In the genomic region with DNA sequence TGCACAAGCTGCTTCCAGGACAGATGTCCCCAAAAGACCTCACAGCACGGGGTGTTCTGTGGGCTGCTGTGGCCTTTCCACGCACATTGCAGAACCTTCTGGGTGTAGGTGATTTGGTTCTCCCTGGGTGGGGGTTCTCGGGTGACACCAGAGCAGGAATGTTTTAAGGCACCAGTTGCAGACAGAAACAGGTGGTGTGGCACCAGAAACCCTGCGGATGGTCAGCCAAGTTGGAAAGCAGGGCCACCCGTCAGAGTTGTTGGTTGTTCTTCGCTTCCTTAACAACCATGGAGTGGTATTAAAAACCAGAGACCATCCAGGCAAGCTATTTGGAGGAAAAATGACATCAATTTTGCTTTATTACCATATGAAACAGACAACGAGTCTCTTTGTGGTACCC, we compare ENCODE assay signal across 17 mouse cellular contexts.
DNase-seq lines count a peak whose midpoint lies in the region; ATAC-seq lines count a peak whose summit lies in the region.
"Had no signal": no experiment of that assay in that cellular context is flagged by ENCODE, and none has a peak within 500 bp of the region (broad histone marks: within the 10 kb centered on the region; RNA-seq: fewer than 3 reads in every experiment).

No protein-coding gene starts in this region.

- H3K36me3 ChIP-seq in limb, embryonic 13.5 days, result peaks cover 7% of the 10 kb centered on the region; the same call in 1 of the 2 replicates
- no peaks in the 10 kb centered on the region for H3K36me3 ChIP-seq in limb, embryonic 10.5 days
- H3K36me3 ChIP-seq: embryonic facial prominence, embryonic 12.5 days; hindbrain, embryonic 10.5 days; hindbrain, embryonic 13.5 days; intestine, embryonic 15.5 days had no signal

- H3K9ac ChIP-seq in limb, embryonic 13.5 days, result no peak overlapping the region
- H3K9ac ChIP-seq: embryonic facial prominence, embryonic 12.5 days; embryonic facial prominence, embryonic 15.5 days; forebrain, postnatal 0 days; hindbrain, embryonic 13.5 days; intestine, embryonic 15.5 days had no signal

- H3K27ac ChIP-seq in limb, embryonic 13.5 days, result peak overlapping the region; percentile 33; the same call in 1 of the 2 replicates
- H3K27ac ChIP-seq in limb, embryonic 10.5 days, result no peak overlapping the region
- H3K27ac ChIP-seq: embryonic facial prominence, embryonic 12.5 days; embryonic facial prominence, embryonic 15.5 days; hindbrain, embryonic 10.5 days; hindbrain, embryonic 13.5 days; intestine, embryonic 15.5 days had no signal

- intact Hi-C loops in gastrocnemius, postnatal 14 days (cut with DNase I; ENCODE audit: low total_unique reads), result no loop called here
- intact Hi-C loops in gastrocnemius, postnatal 36 days (cut with DNase I), result no loop called here

- no peaks in the 10 kb centered on the region for H3K9me3 ChIP-seq in limb, embryonic 13.5 days
- no peaks in the 10 kb centered on the region for H3K9me3 ChIP-seq in limb, embryonic 10.5 days (replicated peaks)
- H3K9me3 ChIP-seq: embryonic facial prominence, embryonic 12.5 days; embryonic facial prominence, embryonic 15.5 days; hindbrain, embryonic 10.5 days; intestine, embryonic 15.5 days had no signal

- no peaks in the 10 kb centered on the region for H3K27me3 ChIP-seq in limb, embryonic 13.5 days
- no peaks in the 10 kb centered on the region for H3K27me3 ChIP-seq in limb, embryonic 10.5 days (ENCODE audit: low read depth, poor library complexity, severe bottlenecking)
- H3K27me3 ChIP-seq: embryonic facial prominence, embryonic 12.5 days; embryonic facial prominence, embryonic 15.5 days; hindbrain, embryonic 13.5 days; intestine, embryonic 15.5 days had no signal

- peaks cover 15% of the 10 kb centered on the region for H3K4me1 ChIP-seq in limb, embryonic 13.5 days
- no peaks in the 10 kb centered on the region; the same call in 1 of the 2 replicates for H3K4me1 ChIP-seq in limb, embryonic 10.5 days
- H3K4me1 ChIP-seq: embryonic facial prominence, embryonic 12.5 days; hindbrain, embryonic 10.5 days; intestine, embryonic 15.5 days had no signal

- ATAC-seq in cerebellum, adult (ENCODE audit: insufficient number of reproducible peaks, low FRiP score, low TSS enrichment), result no peak
- ATAC-seq in limb, embryonic 13.5 days (ENCODE audit: low FRiP score, low read depth), result no peak
- ATAC-seq: activated CD4-positive, CD25-positive, alpha-beta regulatory T cell, adult 4 months; forebrain, embryonic 14.5 days; forebrain, postnatal 0 days; hindbrain, embryonic 16.5 days; intestine, embryonic 15.5 days had no signal

- WGBS in limb, embryonic 13.5 days, result 70% methylated on average over 7 of the region's 7 CpGs
- WGBS in limb, embryonic 10.5 days, result 89% methylated on average over 7 of the region's 7 CpGs

- H3K4me2 ChIP-seq in limb, embryonic 13.5 days (replicated peaks), result no peak overlapping the region
- H3K4me2 ChIP-seq: embryonic facial prominence, embryonic 12.5 days; embryonic facial prominence, embryonic 15.5 days; heart, embryonic 11.5 days; hindbrain, embryonic 13.5 days; intestine, embryonic 15.5 days had no signal

- H3K4me3 ChIP-seq in limb, embryonic 13.5 days, result no peak overlapping the region
- no peak overlapping the region for H3K4me3 ChIP-seq in limb, embryonic 10.5 days
- H3K4me3 ChIP-seq: embryonic facial prominence, embryonic 12.5 days; embryonic facial prominence, embryonic 15.5 days; hindbrain, embryonic 10.5 days; hindbrain, embryonic 13.5 days; intestine, embryonic 15.5 days had no signal

- DNase-seq in cerebellum, postnatal 10 days, result peak; percentile 23 to 32
- DNase-seq in gastrocnemius, postnatal 14 days, result peak; percentile 52
- DNase-seq in gastrocnemius, postnatal 36 days, result no peak
- no peak for DNase-seq in limb, embryonic 10.5 days (ENCODE audit: low spot score)
- DNase-seq: adrenal gland, adult 8-10 months; forebrain, postnatal 0 days had no signal

Comparison
In these comparisons a context has a peak if more than half of its experiments do, and no peak if none do; other contexts are left out.
1. DNase-seq: peak in cerebellum, postnatal 10 days (2 of 2) and gastrocnemius, postnatal 14 days (single experiment); none in gastrocnemius, postnatal 36 days (0 of 2) and limb, embryonic 10.5 days (single experiment).